Mouse (Mus musculus) monocyte, adult 5-6 weeks (primary cell): ENCODE measurements around the gene Mef2d. TPM values are rescaled to one million over a fixed set of nuclear protein-coding genes. Genes with fewer than 3 reads are reported as not detected.

ENCODE experiments used
- ATAC-seq: fragments of 153-309, 156-312 bp; replicated peaks from 2 replicates; pipeline ENCODE4 v1.8.0; 2017; ENCODE audit warnings: mild to moderate bottlenecking; ENCODE audit not compliant: low TSS enrichment, insufficient number of reproducible peaks, severe bottlenecking, poor library complexity, low FRiP score
- total RNA-seq: library from RNA; stranded (forward); fragments of 200-1000, 200-491, 200-594 nt; gene quantifications from 3 replicates; pipeline ENCODE4 v1.2.3, GENCODE M21; 2017

Gene Mef2d
- total RNA-seq, 1 experiment from 2014 or later = 94.8 TPM

GRCm38 (mm10) chr3:88202986-88203385 is 60.8 kb downstream of the Mef2d start:
- ATAC-seq = no peak

- ATAC-seq = no peak
Observed at GRCm38 (mm10) chr3:88203456-88203855, 61.3 kb downstream of the Mef2d start.

- no peak for ATAC-seq
Observed at GRCm38 (mm10) chr3:88203999-88204700, 62.0 kb downstream of the Mef2d start.

GRCm38 (mm10) chr3:88204751-88205150 is 62.6 kb downstream of the Mef2d start:
- ATAC-seq = no peak

GRCm38 (mm10) chr3:88205176-88205562 is 63.0 kb downstream of the Mef2d start:
- no peak for ATAC-seq

GRCm38 (mm10) chr3:88205563-88206491 is 63.7 kb downstream of the Mef2d start:
- ATAC-seq = no peak

GRCm38 (mm10) chr3:88206500-88206899 is 64.3 kb downstream of the Mef2d start:
- ATAC-seq = no peak

GRCm38 (mm10) chr3:88206901-88207371 is 64.8 kb downstream of the Mef2d start:
- no peak for ATAC-seq

GRCm38 (mm10) chr3:88207451-88208100 is 65.4 kb downstream of the Mef2d start:
- no peak for ATAC-seq

GRCm38 (mm10) chr3:88208226-88208720 is 66.1 kb downstream of the Mef2d start:
- ATAC-seq = no peak

- ATAC-seq = no peak
Observed at GRCm38 (mm10) chr3:88209306-88209705, 67.1 kb downstream of the Mef2d start.

GRCm38 (mm10) chr3:88210121-88210520 is 67.9 kb downstream of the Mef2d start:
- no peak for ATAC-seq

- ATAC-seq = no peak
Observed at GRCm38 (mm10) chr3:88210918-88211317, 68.7 kb downstream of the Mef2d start.

- no peak for ATAC-seq
Observed at GRCm38 (mm10) chr3:88212356-88212755, 70.2 kb downstream of the Mef2d start.

GRCm38 (mm10) chr3:88213019-88213418 is 70.8 kb downstream of the Mef2d start:
- ATAC-seq = no peak

- ATAC-seq = no peak
Observed at GRCm38 (mm10) chr3:88214197-88214938, 72.2 kb downstream of the Mef2d start.

- no peak for ATAC-seq
Observed at GRCm38 (mm10) chr3:88214971-88215552, 72.9 kb downstream of the Mef2d start.

GRCm38 (mm10) chr3:88215553-88216004 is 73.4 kb downstream of the Mef2d start:
- no peak for ATAC-seq
